Mouse (Mus musculus) lung, postnatal 10 days (tissue): ENCODE data around the gene Trim69.

Experiments
- DNase-seq: peaks from one replicate; pipeline ENCODE4 v3.0.0; 2021

The Trim69 gene

DNA sequence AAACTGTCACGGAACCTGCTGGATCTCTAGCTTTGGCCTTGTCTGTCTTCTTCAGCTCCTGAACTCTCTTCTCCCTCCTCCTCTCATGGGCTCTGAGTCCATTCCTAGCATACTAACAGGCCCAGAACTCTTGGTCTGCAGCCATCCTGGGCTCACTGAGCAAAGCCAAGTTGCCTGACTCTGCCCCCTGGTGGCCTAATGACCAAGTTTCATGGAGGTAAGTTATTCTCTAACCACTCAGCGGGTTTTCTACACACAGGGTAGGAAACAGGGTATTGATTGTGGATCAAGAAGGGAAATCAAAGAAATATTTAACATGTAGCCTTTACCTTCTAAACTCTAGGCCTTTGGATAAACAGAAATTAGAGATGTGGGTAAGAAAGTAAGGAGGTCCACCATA lies at the start of gene Trim69:
Gene Trim69 (plus strand): TSS at position 21 of the 400 bp plus-strand sequence.
- peak; percentile 92 for DNase-seq

DNA sequence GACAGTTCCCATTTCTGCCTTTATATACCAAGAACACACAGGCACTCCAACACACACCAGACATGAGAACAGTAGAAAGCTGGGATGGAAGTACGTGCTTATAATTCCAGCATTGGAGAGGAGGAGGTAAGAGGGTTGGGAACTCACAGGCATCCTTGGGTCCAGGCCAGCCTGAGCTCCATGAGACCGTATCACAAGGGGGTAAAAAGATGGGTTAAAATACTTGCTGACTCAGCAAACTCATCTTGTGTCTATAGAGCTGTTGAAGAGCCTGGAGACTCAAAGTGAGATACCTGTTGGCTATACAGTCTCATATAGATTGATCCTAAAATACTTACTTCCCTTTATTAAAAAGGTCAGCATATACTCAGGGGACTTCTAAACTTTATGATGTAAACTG lies 43.6 kb upstream of the Trim69 start:
- DNase-seq = no peak

DNA sequence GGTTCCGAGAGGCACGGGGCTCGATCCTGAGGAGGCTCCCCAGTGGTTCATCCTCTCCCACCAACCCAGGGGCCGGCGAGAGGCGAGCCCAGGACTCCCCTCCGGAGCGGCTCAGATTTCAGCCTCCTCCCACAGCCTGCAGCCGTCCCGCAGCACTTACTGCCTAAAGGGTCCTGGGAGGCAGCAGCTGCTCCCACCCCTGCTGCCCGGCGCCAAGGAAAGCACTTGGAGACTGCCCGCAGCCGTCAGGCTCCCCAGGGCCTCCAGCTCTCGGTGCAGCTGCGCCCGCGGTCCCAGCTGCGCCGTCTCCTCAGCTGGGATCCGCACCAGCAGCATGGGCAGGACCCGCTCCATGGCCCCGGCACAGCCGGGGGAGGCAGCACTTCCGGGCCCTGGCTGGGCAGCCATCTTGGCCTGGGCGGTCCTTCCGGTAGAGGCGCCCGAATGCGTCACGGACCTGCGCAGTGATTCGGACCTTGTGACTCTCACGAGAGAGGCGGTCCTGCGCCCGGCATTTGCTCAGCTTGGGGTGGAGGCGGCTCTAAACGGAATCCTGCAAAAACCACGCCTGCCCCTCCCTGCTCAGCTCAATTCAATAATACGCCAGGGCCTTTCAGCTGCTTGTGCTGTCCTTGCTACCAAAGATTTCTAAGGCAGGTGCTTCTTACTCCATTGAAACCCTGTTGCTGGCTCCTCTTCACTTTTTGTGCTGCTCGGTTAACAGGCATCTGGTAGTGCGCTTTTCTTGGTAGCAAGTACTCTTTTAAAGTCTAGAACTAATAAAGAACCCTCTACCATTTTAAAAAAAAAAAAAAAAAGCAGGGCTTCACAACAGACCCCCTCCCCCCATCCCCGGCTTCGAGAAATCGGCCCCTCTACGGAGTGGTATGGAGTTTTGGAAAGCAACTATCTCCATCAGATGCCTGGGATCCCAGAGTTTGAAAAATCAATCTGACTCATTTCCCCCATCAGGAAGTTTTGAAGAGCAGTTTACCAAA lies 42.2 kb upstream of the Trim69 start, which contains the start of gene Spg11:
Gene Spg11 (minus strand): TSS at position 426 of the 998 bp plus-strand sequence.
- DNase-seq = peak; percentile 99

DNA sequence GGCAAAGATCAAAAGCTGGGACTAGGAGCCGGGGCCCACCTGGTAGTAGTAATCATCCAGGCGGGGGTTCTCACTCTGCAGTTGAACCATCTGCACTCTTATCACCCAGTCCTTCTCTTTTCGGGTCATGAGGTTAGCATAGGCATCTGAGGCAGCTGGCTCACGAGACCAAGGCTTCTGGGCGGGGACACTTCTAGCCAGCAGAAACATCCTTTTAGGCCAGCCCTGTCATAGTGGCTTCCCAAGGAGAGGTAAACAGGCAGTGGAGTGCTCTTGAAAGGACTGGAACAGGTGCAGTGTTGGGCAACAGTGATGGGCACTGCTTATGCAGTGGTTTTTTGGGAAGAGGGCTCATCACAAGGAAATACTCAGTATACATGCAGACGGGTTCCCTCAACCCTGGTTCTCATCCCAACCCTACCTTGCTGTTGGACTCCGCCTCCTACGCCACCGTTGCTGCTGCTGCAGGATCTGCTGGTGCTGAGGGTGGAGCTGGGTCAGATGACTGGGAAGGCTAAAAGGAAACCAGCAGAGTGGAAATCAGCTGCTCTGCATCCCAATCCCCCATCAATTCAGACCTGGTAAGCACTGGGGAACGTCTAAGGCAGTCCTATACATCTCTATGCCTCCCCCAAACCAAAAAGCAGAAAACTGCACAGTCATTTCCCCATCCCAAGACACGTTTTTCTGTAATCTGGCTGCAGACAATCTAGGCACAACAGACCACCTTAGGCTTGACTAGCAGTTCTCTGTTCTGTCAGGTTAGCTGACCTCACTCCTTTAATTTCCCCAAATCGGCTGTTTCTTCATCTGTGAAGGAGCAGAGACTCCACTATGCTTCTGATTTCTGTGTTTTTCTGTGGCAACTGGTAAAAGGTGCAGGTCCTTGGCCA lies 34.6 kb upstream of the Trim69 start:
- DNase-seq = no peak

DNA sequence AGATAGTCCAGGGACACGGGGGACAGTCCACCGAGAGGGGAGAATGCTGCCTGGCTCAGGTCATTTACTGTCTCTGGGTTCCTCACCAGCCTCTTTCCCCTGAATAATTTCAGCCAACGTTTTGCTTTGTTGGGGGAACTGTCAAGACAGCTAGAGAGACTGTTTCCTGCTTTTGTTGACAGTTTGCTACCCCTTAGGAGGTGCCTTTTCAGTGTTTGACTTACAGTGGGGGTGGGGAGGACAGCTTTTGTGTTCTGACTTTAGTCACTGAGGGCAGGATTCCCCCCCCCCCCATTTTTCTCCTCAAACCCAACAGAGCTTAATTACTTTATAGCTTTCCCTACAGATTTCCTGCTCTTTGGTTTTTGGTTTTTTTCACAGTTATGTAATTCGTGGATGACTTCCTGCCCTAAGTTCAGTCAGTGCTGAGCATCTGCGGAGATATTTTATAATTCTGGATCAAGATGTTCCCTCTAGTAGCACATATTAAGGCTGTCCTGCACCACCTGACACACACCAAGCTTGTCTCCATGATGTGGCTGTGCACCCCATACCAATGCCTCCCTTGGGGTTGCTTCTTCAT lies 33.6 kb upstream of the Trim69 start:
- DNase-seq = no peak

DNA sequence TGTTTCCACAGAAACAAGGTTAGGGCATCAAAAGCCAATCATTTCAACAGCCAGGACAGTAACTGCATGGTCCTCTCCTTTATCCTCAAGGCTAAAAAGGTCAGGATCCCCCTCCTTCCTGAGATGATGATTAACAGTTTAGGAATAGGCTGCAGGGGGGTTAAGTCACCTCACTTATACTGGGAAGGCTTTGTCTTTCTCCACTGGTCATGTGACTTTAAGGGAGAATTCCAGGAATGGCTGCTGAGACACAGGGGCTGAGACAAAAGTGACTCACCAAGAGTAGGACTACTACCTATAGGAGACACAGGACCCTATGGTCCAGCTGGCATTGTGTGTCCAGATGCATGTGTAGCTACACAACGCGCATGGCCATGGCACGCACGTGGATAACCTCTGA lies 32.9 kb upstream of the Trim69 start:
- DNase-seq = no peak

DNA sequence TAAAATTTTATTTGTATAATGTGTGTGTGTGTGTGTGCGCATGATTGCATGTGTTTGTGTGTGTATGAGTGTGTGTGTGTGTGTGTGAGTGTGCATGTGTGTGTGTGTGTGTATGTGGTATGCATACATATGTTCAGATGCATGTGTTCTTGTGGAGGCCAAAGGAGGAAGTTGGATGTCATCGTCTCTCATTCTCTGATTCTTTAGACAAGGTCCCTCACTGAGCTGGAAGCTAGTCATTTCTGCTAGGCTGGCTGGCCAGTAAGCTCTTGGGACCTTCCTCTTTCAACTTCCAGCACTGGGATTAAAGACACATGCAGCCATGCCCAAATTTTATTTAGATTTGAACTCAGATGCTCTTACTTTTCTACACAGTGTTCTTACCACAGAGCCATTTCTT lies 28.4 kb upstream of the Trim69 start:
- DNase-seq = no peak

DNA sequence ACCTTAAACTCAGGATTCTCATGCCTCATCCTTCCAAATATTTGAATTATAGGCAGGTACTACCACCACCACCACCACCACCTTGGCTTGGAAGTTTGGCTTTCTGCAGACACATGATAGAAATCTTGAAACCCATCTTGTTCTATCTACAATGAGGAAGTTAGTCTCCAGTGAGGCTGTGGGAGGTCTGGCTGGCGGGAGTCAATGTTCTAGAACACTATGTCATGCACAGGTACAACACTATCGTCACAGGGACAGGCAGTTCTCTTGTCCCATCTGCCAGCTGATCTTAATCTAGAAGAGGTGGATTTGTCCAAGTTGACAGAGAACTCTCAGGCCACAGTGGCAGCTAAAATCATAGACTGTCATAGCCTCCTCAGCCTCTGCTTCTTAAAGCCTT lies 27.9 kb upstream of the Trim69 start:
- DNase-seq = no peak

DNA sequence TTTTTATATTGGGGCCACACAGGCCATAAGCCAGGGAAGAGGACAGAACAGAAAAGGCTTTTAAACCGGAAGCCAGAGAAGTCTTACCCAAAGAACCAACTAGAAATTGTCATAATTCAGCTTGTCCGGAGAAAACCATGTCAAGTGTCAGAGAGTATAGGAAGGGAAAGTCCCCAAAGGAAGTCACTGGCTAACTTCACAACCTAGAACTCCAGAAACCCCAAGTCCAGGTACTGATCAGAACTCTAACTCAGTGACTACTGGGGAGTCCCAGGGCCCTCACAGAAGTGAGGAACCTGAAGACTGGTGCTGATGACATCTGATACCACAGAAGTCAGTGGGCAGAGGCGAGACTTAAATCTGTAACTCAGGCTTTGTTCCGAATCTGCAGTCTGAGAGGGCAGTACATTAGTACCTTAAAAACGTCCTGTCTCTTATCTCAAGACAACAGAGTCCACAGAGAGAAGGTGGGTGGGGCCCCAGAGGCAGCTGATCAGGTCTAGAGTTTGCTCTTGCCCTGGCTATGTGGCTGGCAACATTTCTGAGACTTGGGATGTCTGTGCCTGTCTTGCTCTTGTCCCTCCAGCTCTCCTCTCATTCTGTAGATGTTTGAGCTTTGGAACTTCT lies 22.5 kb upstream of the Trim69 start:
- DNase-seq = no peak

DNA sequence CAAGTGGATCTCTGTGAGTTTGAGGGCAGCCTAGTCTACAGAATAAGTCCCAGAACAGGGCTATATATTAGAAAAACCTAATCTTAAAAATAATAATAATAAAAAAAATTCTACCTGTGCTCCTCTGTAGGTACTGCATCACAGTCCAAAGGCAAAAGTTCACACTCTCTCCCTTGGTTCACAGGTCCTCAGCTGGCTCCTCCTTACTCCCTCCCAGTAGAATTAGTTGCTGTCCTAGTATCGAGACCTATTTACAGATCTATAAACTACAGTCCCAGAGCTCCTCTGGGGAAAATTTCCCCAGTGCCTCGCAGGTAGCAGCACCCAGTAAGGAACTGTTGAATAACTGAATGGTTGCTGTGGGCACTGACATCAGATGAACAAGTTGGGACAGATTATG lies 19.7 kb upstream of the Trim69 start:
- no peak for DNase-seq

DNA sequence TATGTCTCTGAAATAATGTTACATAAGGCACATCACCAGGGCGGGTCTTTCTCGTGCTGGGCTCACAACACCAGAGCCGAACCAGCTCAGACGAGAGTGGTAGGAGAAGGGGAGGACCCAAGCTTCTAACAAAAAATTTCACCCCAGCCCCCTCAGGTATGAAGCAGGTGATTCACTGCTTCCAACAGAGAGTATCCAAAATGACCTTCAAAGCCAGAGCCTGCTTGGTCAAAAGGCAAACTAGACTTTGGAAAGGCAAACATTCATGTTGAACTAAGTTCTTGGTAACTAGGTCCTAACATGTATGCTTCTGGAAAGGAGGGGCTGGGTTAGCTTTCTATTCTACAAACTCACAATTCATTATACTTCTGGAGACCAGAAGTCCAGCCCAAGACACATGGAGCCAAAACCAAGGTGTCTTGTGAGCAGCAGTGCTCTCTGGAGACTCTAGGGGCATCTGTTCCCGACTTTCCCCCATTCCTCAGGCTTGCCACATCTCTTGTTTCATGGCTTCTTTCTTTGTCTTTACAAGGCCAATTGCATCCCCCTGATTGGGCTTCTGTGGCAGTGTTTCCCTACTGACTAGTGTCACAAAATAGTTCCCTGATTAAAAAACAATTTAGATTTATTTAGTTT lies 19.1 kb upstream of the Trim69 start:
- no peak for DNase-seq

DNA sequence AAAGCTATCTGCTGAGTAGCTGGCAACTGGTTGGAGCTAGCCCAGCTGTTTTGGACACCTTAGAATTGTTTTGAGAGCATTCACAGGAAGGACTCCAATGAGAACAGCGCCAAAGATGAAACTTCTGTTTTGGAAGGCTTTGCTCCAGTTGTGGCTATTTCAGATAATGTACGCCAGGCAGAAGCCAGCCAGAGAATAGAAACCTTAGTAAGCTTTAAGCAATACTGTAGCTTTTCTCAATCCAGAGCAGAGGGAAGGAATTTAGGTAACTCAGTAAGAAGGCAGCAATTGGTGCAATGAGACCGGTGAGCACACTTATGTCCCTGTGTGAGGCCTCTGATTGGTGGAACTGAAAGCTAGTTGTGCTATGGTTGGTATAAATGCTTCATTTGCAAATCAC lies 17.4 kb upstream of the Trim69 start:
- no peak for DNase-seq

DNA sequence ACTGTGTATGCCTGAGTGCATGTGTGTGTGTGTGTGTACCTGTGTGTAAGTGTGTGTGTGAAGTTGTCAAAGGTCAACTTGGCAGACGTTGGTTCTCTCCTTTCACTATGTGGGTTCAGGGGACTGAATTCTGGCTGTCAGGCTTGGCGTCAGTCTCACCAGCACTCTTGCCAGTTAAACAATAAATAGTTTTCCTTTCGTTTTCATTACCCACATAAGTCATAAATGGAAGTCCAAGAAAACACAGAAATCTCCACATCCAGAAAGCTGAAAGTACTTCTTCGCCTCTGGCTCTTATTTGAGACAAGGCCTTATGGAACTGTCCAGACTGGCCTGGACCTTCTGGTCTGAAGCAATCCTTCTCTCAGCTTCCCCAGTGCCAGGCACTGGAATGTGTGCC lies 14.7 kb upstream of the Trim69 start:
- DNase-seq = no peak

DNA sequence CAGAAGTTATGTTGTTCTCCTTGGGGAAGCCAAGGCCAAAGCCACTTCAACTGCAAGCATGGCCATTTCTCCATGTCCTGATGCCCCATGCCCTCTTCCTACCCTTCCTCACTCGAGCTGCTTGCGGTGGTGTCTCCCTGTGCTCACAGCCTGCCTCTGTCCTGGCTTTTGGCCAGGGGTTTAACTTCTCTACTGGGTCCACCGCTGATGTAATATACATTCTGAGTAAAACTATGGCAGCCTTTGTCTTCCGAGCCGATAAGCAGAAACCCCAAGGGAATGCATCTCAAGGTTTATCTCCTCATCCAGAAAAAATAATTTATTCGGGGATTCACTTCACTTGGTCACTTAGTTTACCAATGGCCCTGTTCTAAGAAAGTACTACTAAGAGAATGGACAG lies 13.8 kb upstream of the Trim69 start:
- no peak for DNase-seq

DNA sequence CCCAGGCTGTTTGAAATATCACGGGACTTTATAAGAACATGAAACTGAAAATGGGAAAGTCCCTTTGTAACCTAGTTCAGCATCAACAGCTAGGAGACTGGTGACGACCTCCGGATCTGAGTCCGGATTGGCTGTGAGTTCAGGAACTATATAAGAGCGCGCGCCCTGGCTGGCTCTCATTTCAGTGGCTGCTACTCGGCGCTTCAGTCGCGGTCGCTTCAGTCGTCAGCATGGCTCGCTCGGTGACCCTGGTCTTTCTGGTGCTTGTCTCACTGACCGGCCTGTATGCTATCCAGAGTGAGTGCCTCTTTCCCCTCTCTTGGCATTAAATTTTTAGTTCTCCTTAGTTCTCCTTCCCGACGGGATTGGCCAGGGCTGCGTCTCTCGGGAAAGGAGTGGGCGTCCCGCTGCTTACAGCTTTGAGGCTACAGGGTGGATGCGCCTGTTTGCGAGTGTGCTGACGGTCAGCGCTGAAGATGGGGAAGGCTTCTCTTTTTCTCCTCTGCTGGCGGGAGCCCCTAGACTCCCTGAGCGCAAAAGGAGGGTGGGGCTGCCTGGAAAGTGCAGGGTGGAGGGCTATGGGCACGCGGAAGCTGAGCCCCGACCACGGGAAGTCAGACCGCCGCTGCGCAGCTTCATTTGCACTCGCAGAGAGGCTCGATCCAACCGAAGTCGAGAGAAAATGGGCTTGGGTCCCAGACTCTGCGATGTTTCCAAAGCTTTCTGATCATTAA lies 12.8 kb upstream of the Trim69 start, which contains the start of gene B2m:
Gene B2m (plus strand): TSS at position 179 of the 734 bp plus-strand sequence.
- peak; percentile 97 for DNase-seq

DNA sequence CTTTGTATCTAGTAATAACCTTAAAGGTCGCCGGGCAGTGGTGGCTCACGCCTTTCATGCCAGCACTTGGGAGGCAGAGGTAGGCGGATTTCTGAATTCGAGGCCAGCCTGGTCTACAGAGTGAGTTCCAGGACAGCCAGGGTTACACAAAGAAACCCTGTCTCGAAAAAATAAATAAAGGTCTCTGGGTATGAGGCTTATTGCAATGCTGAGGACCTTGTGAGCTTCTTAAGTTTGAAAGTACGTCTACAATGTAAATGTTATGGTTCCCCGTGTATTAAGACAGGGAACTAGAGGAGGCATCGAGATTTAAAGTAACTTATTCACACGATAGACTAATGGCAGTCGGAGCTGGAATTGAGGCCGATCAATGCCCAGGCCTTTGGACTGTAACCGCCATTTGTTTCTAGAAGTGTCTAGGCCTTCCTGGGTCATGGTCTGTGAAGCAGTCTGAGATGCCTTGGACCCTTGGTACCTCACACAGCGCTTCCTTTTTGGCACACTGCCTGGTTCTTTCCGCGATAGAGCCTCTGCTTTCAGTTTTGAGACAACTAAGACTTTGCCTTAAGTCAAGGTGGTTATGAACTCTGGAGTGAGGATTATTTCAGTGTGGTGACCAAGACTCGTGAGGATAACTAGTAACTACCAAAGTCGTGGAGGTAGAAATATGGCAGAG lies 12.1 kb upstream of the Trim69 start:
- peak; percentile 86 for DNase-seq

DNA sequence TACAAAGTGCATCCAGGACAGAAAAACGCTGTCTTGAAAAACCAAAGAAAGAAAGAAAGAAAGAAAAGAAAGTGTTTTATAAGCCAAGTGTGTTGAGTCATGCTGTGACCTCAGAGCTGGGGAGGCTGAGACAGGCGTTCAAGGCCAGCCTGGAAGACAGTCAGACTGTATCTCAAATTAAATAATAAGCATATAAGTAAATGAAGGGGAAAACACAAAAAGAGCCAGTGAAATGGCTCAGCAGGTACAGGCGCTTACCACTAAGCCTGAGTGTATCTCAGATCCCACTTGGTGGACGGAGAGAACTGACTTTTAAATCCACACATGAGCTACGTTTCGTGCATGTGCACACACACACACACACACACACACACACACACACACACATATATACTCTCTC lies 11.2 kb upstream of the Trim69 start:
- DNase-seq = no peak

DNA sequence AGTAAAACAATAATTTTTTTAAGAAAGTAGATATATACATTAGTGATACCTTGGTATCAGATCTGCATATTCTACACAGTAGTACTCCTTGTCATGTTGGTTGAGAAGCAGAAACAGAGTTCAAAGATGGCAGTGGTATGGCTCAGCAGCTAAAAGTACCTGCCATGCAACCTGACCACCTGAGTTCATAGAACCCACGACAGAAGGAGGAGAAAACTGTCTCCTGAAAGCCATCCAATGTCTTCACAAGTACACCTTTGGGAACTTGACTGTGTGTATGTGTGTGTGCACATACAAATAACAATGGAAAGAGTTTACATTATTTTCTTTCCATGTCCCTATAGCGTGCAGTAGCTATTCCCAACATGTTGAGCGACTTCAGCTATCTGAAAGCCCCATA lies 10.8 kb upstream of the Trim69 start:
- no peak for DNase-seq

DNA sequence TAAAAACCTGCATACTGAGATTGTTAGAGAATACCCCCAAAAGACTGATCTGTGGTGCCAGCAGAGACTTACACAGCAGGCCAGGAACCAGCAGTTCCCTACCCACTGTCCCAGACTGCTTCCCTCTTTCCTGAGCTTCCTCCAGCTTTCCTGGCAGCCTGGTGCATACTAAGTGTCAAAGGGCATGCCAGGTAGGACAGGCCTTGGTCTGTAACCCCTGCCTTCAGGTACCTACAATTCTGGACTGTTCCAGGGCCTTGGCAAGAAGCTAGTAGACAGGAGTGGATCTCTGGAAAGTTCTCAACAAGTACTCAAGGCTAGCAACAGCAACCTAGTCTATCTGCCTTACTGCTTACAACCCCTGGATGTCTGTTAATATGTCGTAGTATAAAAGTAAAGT lies 9.3 kb upstream of the Trim69 start:
- no peak for DNase-seq

DNA sequence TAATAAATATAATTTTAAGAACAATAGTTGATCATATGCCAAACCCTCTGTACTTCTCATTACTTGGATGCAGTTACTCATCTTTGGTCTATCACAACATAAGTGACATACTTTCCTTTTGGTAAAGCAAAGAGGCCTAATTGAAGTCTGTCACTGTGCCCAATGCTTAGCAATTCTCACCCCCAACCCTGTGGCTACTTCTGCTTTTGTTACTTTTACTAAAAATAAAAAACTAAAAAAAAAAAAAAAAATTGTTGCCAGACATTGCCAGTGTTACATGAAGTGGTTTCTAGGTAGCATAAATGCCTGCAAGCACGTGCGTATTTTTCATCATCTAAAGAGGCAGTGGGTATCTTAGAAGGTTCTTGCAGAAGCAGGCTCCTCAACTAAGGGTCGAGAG lies 7.7 kb upstream of the Trim69 start:
- DNase-seq = no peak
